Comparison of ENCODE assay signal across 8 mouse cellular contexts in genomic region chr7:126949793-126950646, GRCm38 (mm10). TPM values are rescaled to one million over a fixed set of nuclear protein-coding genes. Genes with fewer than 3 reads are reported as not detected.
DNase-seq lines count a peak whose midpoint lies in the region; ATAC-seq lines count a peak whose summit lies in the region.

Sez6l2 (plus strand) TSS chr7:126950563.

- peak within 1 kb of the TSS; percentile 78 for H3K9ac ChIP-seq in hindbrain, embryonic 16.5 days (ENCODE audit: low read depth, low read length)

- H3K9me3 ChIP-seq in hindbrain, embryonic 16.5 days (ENCODE audit: control insufficient read depth, low read length) = no peaks in the 10 kb centered on the region
- H3K9me3 ChIP-seq in megakaryocyte, embryonic 14.5 days = no peaks in the 10 kb centered on the region

- under 1% methylated on average over 36 of the region's 42 CpGs for WGBS in hindbrain, embryonic 16.5 days

- peak within 1 kb of the TSS; percentile 93 for H3K27ac ChIP-seq in hindbrain, embryonic 16.5 days (ENCODE audit: low read depth, low read length)

- peaks cover 28% of the 10 kb centered on the region for H3K4me1 ChIP-seq in hindbrain, embryonic 16.5 days (ENCODE audit: control insufficient read depth, insufficient read depth, low read depth, low read length)
- H3K4me1 ChIP-seq in megakaryocyte, embryonic 14.5 days = peaks cover 30% of the 10 kb centered on the region

- peak within 1 kb of the TSS; percentile 93 for H3K4me2 ChIP-seq in hindbrain, embryonic 16.5 days (ENCODE audit: low read length)

- H3K27me3 ChIP-seq in hindbrain, embryonic 16.5 days (replicated peaks; ENCODE audit: control insufficient read depth, insufficient read depth, low read length) = no peaks in the 10 kb centered on the region
- peaks cover 60% of the 10 kb centered on the region for H3K27me3 ChIP-seq in megakaryocyte, embryonic 14.5 days (replicated peaks)

- H3K4me3 ChIP-seq in hindbrain, embryonic 16.5 days (ENCODE audit: low read length) = peak within 1 kb of the TSS; percentile 70
- peak within 1 kb of the TSS; percentile 89 for H3K4me3 ChIP-seq in megakaryocyte, embryonic 14.5 days (replicated peaks)

- ATAC-seq in hindbrain, embryonic 16.5 days = peak; percentile 92

- H3K36me3 ChIP-seq in hindbrain, embryonic 16.5 days (ENCODE audit: control insufficient read depth, insufficient read depth, low read length) = peaks cover 4% of the 10 kb centered on the region
- H3K36me3 ChIP-seq in megakaryocyte, embryonic 14.5 days (replicated peaks; ENCODE audit: low read length) = peaks cover 25% of the 10 kb centered on the region

- DNase-seq in ZHBTc4 (ENCODE audit: low read depth, low spot score) = peak; percentile 92
- peak; percentile 90 to 91 for DNase-seq in cerebellum, postnatal 36 days
- DNase-seq in gastrocnemius, adult 18-20 months (ENCODE audit: low spot score) = peak; percentile 83
- peak; percentile 75 to 83 for DNase-seq in left cerebral cortex, adult 8-10 months (ENCODE audit: low spot score in 2 of 2)
- peak; percentile 82 to 83 for DNase-seq in right cerebral cortex, adult 2 months (ENCODE audit: low spot score in 2 of 2)
- peak; percentile 64 for DNase-seq in urinary bladder, postnatal 10 days (ENCODE audit: low spot score)

RNA-seq across cellular contexts. Expression of gene Sez6l2, which starts in this region (rescaled TPM):
- total RNA-seq in gastrocnemius, adult 18-20 months (2021) = 1 to 10 TPM in 1 of 2 experiments, under 1 TPM in 1; 0.87 to 1.2 TPM
- polyA plus RNA-seq in hindbrain, embryonic 16.5 days (2015; fragmentation: Nextera tagmentation; extraction: Ambion mirVana) = 54.9 and 56.7 TPM in 2 replicates
- 100 to 1,000 TPM; 419 to 434 (median 424) TPM for total RNA-seq in left cerebral cortex, adult 8-10 months (2022)
- polyA plus RNA-seq in megakaryocyte, embryonic 14.5 days (2012; ENCODE audit: insufficient read depth, low replicate concordance) = 1.7 and 2.0 TPM in 2 replicates

Comparison
In these comparisons a context has a peak if more than half of its experiments do, and no peak if none do; other contexts are left out.
1. Peak in every context shown above with its lines: DNase-seq, ATAC-seq, H3K4me3 ChIP-seq and H3K27ac ChIP-seq.
2. RNA of gene Sez6l2 (total RNA-seq): 419 to 434 TPM in left cerebral cortex, adult 8-10 months; 0.87 to 1.2 TPM in gastrocnemius, adult 18-20 months; every median in the first group is over 100 times any median in the second.
3. RNA of gene Sez6l2 (polyA plus RNA-seq): 54.9 to 56.7 TPM in hindbrain, embryonic 16.5 days; 1.7 to 2.0 TPM in megakaryocyte, embryonic 14.5 days; every median in the first group is over 10 times any median in the second.